Mouse (Mus musculus) gastrocnemius, postnatal 10 days (tissue): ENCODE measurements at regions not wholly inside any gene's neighbourhood (a gene's known extent, or its start where the extent isn't known, plus 50 kb on each side); places are given as distances from the start of the nearest gene placed in this dataset.

Source experiments
- DNase-seq: peaks from one replicate; pipeline ENCODE4 v3.0.0; 2021; ENCODE audit warnings: mixed read lengths

GRCm38 (mm10) chr15:10838584-10839288 is 113.4 kb upstream of the C1qtnf3 start:
- no peak for DNase-seq

- no peak for DNase-seq
These were observed 111.5 kb upstream of the C1qtnf3 start for GRCm38 (mm10) chr15:10840621-10841034.

- no peak for DNase-seq
These were observed 109.0 kb upstream of the C1qtnf3 start for GRCm38 (mm10) chr15:10843060-10843695.

- no peak for DNase-seq
These were observed 105.4 kb upstream of the C1qtnf3 start for GRCm38 (mm10) chr15:10846722-10847121.

- DNase-seq: no peak
These were observed 87.9 kb upstream of the C1qtnf3 start for GRCm38 (mm10) chr15:10864004-10864775.

- no peak for DNase-seq
These were observed 87.0 kb upstream of the C1qtnf3 start for GRCm38 (mm10) chr15:10865109-10865508.

GRCm38 (mm10) chr15:10866794-10867193 is 85.3 kb upstream of the C1qtnf3 start:
- no peak for DNase-seq

- DNase-seq: no peak
These were observed 84.0 kb upstream of the C1qtnf3 start for GRCm38 (mm10) chr15:10868115-10868514.

GRCm38 (mm10) chr15:10868716-10869585 is 83.2 kb upstream of the C1qtnf3 start:
- DNase-seq: no peak

- no peak for DNase-seq
These were observed 82.3 kb upstream of the C1qtnf3 start for GRCm38 (mm10) chr15:10869879-10870278.

- no peak for DNase-seq
These were observed 79.7 kb upstream of the C1qtnf3 start for GRCm38 (mm10) chr15:10872322-10872967.

GRCm38 (mm10) chr15:10876328-10876727 is 75.8 kb upstream of the C1qtnf3 start:
- no peak for DNase-seq

GRCm38 (mm10) chr15:10881726-10882125 is 70.4 kb upstream of the C1qtnf3 start:
- no peak for DNase-seq

GRCm38 (mm10) chr15:10887990-10888389 is 64.1 kb upstream of the C1qtnf3 start:
- no peak for DNase-seq

- DNase-seq: peak; percentile 83
These were observed 61.8 kb upstream of the C1qtnf3 start for GRCm38 (mm10) chr15:10890220-10890921.

- no peak for DNase-seq
These were observed 53.8 kb upstream of the C1qtnf3 start for GRCm38 (mm10) chr15:10898309-10898708.

- DNase-seq: no peak
These were observed 53.2 kb upstream of the C1qtnf3 start for GRCm38 (mm10) chr15:10898715-10899486.

GRCm38 (mm10) chr15:10899904-10900303 is 52.2 kb upstream of the C1qtnf3 start:
- DNase-seq: no peak

GRCm38 (mm10) chr15:10901075-10901474 is 51.1 kb upstream of the C1qtnf3 start:
- DNase-seq: peak; percentile 24

GRCm38 (mm10) chr15:10901745-10902262 is 50.3 kb upstream of the C1qtnf3 start:
- no peak for DNase-seq
